Mouse (Mus musculus) frontal cortex, postnatal 10 days (tissue): ENCODE results near the gene Was.
"Not testable (repeated sequence)": the region's sequence is repeated elsewhere in the genome, so short reads cannot be mapped to it uniquely, and the experiment has no call there.

ENCODE experiments used
- DNase-seq, 2 experiments: peaks; one replicate each; pipeline ENCODE4 v3.0.0; 2022; ENCODE audit warnings: low spot score in 2 of 2, mixed read lengths in 1 of 2

The Was gene

GRCm38 (mm10) chrX:8090346-8090953 is at the start of gene Was:
Gene Was, minus strand, starts transcription at chrX:8090498.
- DNase-seq = no peak

- DNase-seq = no peak
These were observed 49.2 kb upstream of the Was start for GRCm38 (mm10) chrX:8139480-8139879.

DNA sequence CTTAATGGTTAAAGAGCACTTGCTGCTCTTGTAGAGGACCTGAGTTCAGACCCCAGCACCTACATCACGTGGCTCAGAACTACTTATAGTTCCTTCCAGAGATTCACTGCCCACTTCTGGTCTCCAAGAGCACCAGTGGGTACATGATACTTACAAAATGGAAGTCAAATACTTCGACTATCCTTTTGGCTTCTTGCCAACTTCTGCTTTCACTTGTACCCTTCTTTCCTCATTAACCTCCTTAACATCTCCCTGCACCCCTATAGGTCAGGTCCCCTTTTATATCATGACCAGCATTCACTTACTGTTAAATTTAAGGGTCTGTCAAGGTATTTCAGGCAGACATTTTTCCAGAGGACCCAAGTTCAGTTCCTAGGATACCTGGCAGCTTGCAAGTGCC is 45.6 kb upstream of the Was start:
- DNase-seq = no peak

DNA sequence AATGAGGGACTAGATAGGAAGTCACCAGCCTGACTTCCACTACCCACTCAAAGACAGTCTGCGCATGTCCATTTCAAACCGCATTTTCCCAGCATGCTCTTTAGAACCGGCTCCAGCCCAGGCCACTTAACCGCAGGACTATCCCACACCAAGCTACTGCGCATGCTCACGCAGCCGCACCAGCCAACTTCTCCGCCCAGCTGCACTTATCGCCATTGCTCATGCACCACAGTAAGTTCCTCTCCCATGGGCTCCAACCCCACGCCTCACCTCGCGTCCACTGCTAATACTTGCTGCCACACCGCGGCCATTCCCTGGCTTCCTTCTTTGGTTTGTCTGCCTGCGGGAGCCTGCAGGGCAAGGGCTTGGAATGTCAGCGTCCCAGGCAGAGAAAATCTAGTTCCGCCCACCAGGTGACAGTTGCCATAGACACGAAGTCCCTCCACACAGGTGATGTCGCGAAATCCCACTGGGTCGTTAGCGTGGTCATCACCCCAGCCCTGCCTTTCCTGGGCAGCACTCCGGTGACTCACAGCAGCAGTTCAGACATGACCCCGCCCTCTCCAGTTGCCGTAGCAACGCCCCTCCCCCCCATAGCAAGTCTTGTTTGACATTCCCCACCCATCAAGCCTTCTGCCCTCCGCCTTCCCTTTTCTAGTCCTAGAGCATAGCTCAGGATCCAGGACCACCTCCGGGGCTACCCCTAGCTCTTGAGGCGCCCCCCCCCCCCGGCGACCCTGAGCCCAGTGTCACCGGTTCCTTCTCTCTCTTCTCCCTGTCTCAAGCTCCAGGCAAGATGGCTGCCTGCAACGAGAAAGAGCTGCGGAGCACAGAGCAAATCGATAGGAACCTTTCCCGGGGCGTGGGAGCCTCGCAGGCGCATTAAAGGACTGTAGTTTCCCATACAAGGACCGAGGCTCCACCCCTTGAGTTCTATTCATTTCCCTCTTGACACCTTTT is 42.0 kb upstream of the Was start, which contains the start of gene Wdr13:
Gene Wdr13, minus strand, starts transcription at position 876 of the 960 bp plus-strand sequence.
- DNase-seq = peak; percentile 86 to 88

DNA sequence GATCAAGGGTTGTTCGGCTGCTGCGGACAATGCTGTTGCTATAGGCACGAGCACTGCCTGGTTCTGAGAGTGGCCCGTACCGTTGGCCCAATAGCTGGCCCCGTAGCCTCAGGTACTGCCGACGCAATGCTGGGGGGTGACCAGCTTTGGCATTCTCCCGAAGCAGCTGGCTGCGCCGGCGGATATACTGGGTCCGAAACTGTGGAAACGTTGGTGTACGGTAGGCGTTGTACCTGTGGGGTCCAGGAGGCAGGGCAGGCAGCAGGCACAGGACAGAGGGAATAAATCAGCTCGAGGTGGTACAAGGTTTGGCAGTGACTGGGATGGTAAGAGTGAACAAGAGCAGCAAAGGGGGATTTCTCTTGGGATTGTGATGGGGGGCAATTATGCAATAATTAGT is 41.1 kb upstream of the Was start:
- DNase-seq = no peak

DNA sequence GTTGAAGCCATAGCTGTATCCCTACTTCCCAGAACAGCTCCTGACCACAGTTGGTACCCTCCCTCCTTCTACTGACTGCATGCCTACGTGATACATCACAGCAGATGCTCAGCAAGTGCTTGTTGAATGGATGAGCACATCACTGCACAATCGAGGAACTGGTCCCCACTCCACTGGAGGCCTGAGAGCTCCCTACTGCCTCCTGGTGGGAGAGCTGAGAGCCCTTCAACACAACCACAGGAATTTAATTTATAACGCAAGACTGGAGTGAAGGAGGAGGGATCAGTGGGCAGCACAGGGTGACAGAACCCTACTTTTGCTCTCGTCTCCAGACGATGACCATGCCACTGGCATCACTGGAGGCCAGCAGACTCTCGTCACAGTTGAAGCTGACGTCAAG is 34.9 kb upstream of the Was start:
- no peak for DNase-seq

DNA sequence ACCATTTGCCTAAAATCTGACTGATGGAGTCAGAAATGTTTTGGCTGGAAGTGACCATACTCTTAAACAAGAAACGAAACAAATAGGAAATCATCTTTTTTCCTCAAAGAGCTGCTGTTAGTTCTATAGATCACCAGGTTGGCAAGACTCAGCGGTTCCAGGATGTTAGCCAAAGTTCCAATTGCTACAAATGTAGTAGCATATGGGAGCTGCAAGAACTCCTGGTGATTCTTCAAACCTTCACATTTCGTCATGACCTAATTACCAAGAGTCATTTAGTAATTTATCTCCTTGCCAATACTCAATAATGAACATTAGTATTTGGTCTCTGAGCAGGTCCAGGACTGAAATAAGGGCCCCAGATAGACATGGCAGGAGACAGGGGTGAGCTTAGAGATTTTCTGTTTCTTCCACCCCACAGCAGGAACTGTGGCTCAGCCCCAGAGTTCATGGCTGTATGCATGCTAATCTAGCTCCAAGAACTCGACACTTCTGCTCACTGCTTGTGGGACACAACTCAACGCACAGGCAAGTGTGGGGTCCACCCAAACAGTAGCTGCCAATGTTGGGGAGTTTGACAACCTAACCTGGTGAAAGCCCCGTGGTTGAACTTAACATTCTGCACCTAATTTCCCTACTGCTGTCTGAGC is 33.6 kb upstream of the Was start:
- DNase-seq = no peak

GRCm38 (mm10) chrX:8117264-8117663 is 27.0 kb upstream of the Was start:
- DNase-seq = no peak

DNA sequence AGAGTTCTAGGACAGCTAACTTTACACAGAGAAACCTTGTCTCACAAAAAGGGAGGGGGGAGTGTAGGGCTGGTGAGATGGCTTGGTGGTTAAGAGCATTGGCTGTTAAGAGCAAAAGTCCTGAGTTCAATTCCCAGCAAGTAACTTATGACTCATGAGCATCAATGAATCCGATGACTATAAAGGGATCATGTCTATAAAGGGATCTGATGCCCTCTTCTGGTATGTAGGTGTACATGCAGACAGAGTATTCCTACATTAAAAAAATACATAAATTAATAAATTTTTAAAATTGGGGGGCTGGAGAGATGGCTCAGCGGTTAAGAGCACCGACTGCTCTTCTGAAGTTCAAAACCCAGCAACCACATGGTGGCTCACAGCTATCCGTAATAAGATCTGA is 25.0 kb upstream of the Was start:
- no peak for DNase-seq

DNA sequence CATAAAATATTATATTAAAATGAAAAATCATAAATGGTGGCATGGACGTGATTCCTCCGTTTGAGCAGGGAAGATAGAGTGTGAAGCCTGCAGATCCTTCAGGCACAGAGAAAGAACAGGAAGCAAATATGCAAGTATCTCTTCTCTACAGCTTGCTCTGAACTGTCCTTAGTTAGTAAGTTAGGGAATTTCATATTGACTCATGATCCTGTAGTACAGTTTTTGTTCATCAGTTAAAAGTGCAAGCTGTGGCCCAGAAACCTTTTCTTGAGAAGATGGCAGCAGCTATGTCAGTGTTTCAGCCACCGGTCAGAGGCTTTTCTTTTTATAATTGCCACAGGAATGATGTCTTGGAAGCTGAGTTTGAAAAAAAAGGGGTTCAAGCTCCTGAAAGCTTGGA is 14.7 kb upstream of the Was start:
- no peak for DNase-seq

DNA sequence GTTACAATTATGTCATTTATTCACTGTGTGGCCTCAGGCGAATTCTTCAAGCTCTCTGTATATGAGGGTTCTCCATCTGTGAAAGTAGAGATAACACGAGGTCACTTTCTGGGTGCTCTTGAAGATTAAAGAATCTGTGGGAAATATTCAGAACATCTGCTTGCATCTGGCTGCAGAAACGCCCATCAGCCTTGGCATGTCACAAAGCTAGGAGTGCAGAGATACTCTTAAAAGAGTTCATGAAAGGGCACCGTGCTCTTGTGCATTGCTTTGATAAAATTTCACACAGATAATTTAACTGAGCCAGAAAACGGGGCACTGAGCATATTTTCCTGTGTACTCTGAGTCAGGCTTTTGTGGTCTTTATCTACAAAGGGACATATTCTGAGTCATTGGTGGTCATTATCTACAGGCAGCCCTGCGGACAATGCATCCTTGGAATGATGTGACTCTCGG is 11.9 kb upstream of the Was start:
- DNase-seq = no peak

DNA sequence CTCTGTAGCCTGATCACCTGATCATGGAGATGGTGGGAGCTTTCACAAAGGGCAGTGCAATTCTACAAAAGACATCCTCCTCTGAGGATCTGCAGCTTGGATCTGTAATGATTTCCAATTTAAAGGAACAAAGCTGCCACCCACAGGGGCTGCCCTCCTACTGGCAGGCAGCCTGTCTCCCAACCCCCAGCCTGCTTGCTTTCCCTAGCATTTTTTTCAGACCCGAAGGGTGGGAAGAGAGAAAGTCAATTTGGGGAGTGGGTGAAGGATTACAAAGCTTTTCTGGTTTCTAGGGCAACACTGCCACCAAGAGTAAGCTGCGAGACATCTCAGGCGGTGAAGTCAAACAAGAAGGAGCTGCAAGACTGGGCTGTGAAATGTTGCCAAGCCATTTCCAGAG is 10.7 kb upstream of the Was start:
- DNase-seq = peak; percentile 73 to 79

DNA sequence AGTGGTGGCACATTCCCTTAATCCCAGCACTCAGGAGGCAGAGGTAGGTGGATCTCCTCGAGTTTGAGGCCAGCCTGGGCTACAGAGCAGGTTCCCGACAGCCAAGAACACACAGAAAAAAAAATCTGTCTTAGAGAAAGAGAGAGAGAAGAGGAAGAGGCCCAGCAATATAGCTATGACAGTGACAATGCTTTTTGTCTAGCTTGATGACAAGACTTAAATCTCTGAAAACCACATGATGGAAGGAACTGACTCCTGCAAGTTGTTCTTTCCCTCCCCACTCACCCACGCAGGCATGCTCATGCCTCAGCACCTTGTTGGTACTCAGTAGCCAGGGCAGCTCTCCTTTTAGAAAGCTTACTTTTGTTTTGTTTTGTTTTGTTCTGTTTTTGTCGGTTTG is 9.1 kb upstream of the Was start:
- no peak for DNase-seq

- peak; percentile 94 to 97 for DNase-seq
These were observed 6.5 kb upstream of the Was start for GRCm38 (mm10) chrX:8096787-8097242.

DNA sequence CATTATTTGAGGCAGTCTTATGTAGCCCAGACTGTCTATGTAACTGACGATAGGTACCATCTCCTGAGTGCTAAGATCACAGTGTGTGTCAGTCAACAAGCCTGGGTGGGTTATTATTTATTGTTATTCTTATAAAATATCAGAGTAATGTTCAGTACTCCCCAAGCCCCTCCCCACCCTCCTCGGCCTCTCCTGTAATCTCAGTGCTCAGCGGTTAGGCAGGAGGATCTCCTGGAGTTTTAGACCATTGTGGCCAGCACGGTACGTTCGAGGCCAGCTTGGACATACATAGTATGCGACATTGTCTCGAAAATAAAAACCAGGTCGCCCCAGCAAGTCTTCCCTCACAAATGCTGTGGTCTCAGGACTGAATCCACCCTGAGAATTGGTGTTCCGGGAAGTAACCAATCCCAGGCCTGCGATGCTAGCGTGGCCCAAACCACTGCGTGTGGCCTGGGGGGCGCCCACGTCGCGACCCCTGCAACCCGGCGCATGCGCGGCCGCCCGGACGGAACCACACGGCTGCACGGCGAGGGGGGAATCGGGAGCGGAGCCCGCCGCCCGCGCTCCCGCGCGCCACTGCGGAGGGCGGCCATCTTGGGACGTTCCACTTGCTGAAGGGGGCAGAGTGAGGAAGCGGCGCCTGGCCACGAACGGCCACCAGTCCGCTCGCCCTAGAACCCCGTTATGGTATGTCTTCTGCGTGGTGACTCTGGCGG is 5.9 kb upstream of the Was start:
- DNase-seq = peak; percentile 58 to 88

GRCm38 (mm10) chrX:8095546-8095945 is 5.2 kb upstream of the Was start:
- no peak for DNase-seq

DNA sequence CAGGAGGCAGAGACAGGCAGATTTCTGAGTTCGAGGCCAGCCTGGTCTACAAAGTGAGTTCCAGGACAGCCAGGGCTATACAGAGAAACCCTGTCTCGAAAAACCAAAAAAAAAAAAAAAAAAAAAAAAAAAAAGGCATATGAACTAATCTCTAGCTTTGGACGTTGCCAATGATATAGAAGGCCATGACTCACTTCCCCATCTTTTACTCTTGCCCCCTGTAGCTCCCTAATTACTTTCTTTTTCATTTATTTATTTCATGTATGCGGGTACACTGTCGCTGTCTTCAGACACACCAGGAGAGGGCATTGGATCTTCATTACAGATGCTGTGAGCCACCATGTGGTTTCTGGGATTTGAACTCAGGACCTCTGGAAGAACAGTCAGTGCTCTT is 653 bp upstream of the Was start:
- not testable (repeated sequence) for DNase-seq

DNA sequence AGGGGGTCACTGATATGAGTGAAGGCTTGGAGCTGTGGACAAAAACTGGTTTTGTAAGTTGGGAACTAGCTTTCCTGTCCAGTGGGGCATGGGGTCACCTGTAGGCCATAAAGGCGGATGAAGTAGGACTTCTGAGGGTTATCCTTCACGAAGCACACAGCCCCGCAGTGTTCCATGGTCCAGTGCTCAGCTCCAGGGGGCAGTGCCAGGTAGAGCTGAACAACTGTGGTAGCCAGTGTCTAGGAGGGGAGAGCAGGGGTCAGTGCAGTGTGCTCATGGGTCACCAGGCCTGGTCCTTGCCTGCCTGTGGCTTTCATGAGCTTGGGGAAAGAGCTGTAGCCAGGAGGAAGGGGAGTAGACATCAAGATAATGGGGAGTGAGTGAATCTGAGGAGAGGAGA is 552 bp downstream of the Was start:
- no peak for DNase-seq

DNA sequence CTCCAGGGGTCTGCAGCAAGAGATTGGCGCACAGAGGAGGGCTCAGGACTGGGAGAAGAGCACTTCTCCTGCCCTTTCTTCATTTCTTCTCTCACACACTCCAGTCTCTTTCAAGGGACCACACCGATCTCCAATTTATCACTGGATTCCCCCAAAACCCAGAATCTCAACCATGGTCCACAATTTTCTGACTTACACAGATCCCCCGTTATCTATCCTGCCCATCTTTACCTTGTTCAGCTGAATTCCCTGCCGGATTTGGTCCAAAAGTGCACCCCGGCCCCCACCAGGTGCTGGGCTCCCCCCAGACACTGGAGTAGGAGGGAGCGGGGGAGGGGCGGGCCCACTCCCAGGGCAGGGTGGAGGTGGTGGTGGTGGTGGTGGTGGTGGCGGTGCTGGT is 4.7 kb downstream of the Was start:
- no peak for DNase-seq

GRCm38 (mm10) chrX:8084771-8085259 is 5.5 kb downstream of the Was start:
- no peak for DNase-seq

DNA sequence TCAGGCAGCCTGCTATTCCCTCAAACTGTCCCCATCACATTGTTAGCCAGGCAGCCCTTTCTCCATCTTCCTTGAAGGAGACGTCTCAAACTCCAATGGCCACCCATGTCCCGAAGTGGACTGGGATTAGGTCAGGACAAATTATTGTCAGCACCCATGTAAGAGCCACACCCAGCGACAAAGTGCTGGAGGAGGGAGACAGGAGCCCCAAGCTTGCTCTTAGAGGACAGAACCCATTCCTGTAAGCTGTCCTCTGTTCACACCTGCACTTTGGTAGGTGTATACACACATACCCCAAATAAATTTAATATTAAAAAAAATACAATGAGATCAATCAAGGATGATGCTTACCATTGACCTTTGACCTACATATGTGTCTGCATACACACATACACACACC is 15.2 kb downstream of the Was start:
- no peak for DNase-seq
